Mouse (Mus musculus) hindbrain, postnatal 0 days (tissue): ENCODE results near the gene Nxpe5. TPM values are rescaled to one million over a fixed set of nuclear protein-coding genes. Genes with fewer than 3 reads are reported as not detected.

Experiments used
- ATAC-seq: fragments of 200-750 bp; cut with Nextera tagmentation; 2 replicates; pipeline ENCODE4 v1.8.0; 2017; ENCODE audit warnings: mild to moderate bottlenecking, moderate TSS enrichment, moderate library complexity
- DNase-seq: peaks from one replicate; pipeline ENCODE4 v3.0.0-alpha.2; 2015; ENCODE audit warnings: low spot score
- H3K27ac ChIP-seq: fragments of 300-500 bp; sonication (generic); 2 replicates; pipeline ENCODE4 v1.5.1; 2014; ENCODE audit warnings: mild to moderate bottlenecking
- H3K27me3 ChIP-seq: fragments of 300-500 bp; sonication (generic); 2 replicates; pipeline ENCODE4 v1.6.1; 2014; ENCODE audit warnings: low read length, mixed read lengths; ENCODE audit not compliant: insufficient read depth
- H3K36me3 ChIP-seq: fragments of 300-500 bp; sonication (generic); 2 replicates; pipeline ENCODE4 v1.6.1; 2014; ENCODE audit warnings: low read length, mixed read lengths; ENCODE audit not compliant: insufficient read depth
- H3K4me1 ChIP-seq: fragments of 300-500 bp; sonication (generic); 2 replicates; pipeline ENCODE4 v1.6.1; 2014; ENCODE audit warnings: antibody characterized with exemption, low read length, mixed read lengths; ENCODE audit not compliant: insufficient read depth
- H3K4me2 ChIP-seq: fragments of 300-500 bp; sonication (generic); 2 replicates; pipeline ENCODE4 v1.6.1; 2014; ENCODE audit warnings: low read depth, mild to moderate bottlenecking, low read length, moderate library complexity, mixed read lengths
- H3K4me3 ChIP-seq: fragments of 300-500 bp; sonication (generic); 2 replicates; pipeline ENCODE4 v1.5.1; 2014; ENCODE audit warnings: low read length
- H3K9ac ChIP-seq: fragments of 300-500 bp; sonication (generic); replicated peaks from 2 replicates; pipeline ENCODE4 v1.6.1; 2014; ENCODE audit warnings: mild to moderate bottlenecking, low read length, moderate library complexity, mixed read lengths
- H3K9me3 ChIP-seq: fragments of 300-500 bp; sonication (generic); 2 replicates; pipeline ENCODE4 v1.6.1; 2016; ENCODE audit warnings: low read length, mixed read lengths
- CTCF ChIP-seq: IDR thresholded peaks from 2 replicates; pipeline ENCODE4 v1.5.1; 2016; ENCODE audit warnings: antibody characterized with exemption, control low read depth, low read depth
- whole genome bisulfite sequencing: fragments of 180-500 bp; shearing (Covaris S2); extraction: QIAGEN DNeasy Blood & Tissue Kit; methylation state at CpG from one replicate; pipeline ENCODE4 v1.1.7; 2014; 5-methylcytosine and 5-hydroxymethylcytosine counted together
- polyA plus RNA-seq: library from polyadenylated mRNA; unstranded; fragments of >200 nt; fragmentation: Nextera tagmentation; extraction: Ambion mirVana; gene quantifications from 2 replicates; pipeline ENCODE4 v1.2.1, GENCODE M21; 2015
- total RNA-seq: library from RNA; depleted of rRNA; stranded (reverse); fragments of >200 nt; gene quantifications from 2 replicates; pipeline ENCODE4 v1.2.3, GENCODE M21; 2014

The Nxpe5 gene
- total and polyA plus RNA-seq, 2 experiments from 2014 or later: 0.37 TPM; not detected in 1

GRCm38 (mm10) chr5:138263260-138264206 lies 37.8 kb downstream of the Nxpe5 start, which contains the start of gene BC037034:
TSS of gene BC037034 (minus strand) at chr5:138264033.
- Histone ChIP-seq H3K27ac (peak within 1 kb of the TSS; percentile 84), H3K9me3 (no peaks in the 10 kb centered on the region), H3K4me3 (peak within 1 kb of the TSS; percentile 72), H3K27me3 (no peaks in the 10 kb centered on the region), H3K36me3 (peaks cover 25% of the 10 kb centered on the region), H3K9ac (peak within 1 kb of the TSS; percentile 90), H3K4me2 (peak within 1 kb of the TSS; percentile 70), H3K4me1 (peaks cover 14% of the 10 kb centered on the region; the same call in 1 of the 2 replicates)
- peak; percentile 97 for DNase-seq
- peak; percentile 93 for ATAC-seq
- WGBS: under 1% methylated on average over 71 of the region's 71 CpGs
- TF ChIP-seq CTCF: peak; percentile 20; the same call in 1 of the 2 replicates

GRCm38 (mm10) chr5:138264207-138264578 lies 38.5 kb downstream of the Nxpe5 start:
- no peak for DNase-seq
- peaks cover 14% of the 10 kb centered on the region; the same call in 1 of the 2 replicates for H3K4me1 ChIP-seq
- no peaks in the 10 kb centered on the region for H3K9me3 ChIP-seq
- peak overlapping the region; percentile 90 for H3K9ac ChIP-seq
- H3K27ac ChIP-seq: peak overlapping the region; percentile 84
- TF ChIP-seq CTCF: no peak
- 0 out of 2 replicates have a peak, but pooled peaks have one; percentile 1 for ATAC-seq
- H3K36me3 ChIP-seq: peaks cover 24% of the 10 kb centered on the region
- 12% methylated on average over 6 of the region's 6 CpGs for WGBS
- H3K4me3 ChIP-seq: peak overlapping the region; percentile 72
- H3K4me2 ChIP-seq: peak overlapping the region; percentile 70
- H3K27me3 ChIP-seq: no peaks in the 10 kb centered on the region

GRCm38 (mm10) chr5:138265712-138266111 lies 40.0 kb downstream of the Nxpe5 start:
- Histone ChIP-seq H3K4me3 (no peak overlapping the region), H3K9me3 (no peaks in the 10 kb centered on the region), H3K27ac (no peak overlapping the region), H3K4me2 (no peak overlapping the region), H3K9ac (no peak overlapping the region), H3K36me3 (peaks cover 12% of the 10 kb centered on the region), H3K27me3 (no peaks in the 10 kb centered on the region), H3K4me1 (peaks cover 14% of the 10 kb centered on the region; the same call in 1 of the 2 replicates)
- TF ChIP-seq CTCF: no peak
- ATAC-seq (no peak), DNase-seq (no peak)
- 94% methylated on average over 4 of the region's 4 CpGs for WGBS

GRCm38 (mm10) chr5:138267114-138267513 lies 41.4 kb downstream of the Nxpe5 start:
- no peak for DNase-seq
- Histone ChIP-seq H3K27ac (no peak overlapping the region), H3K36me3 (no peaks in the 10 kb centered on the region), H3K4me3 (no peak overlapping the region), H3K9ac (no peak overlapping the region), H3K4me1 (peaks cover 12% of the 10 kb centered on the region; the same call in 1 of the 2 replicates), H3K4me2 (no peak overlapping the region), H3K9me3 (no peaks in the 10 kb centered on the region), H3K27me3 (no peaks in the 10 kb centered on the region)
- TF ChIP-seq CTCF: no peak
- 87% methylated on average over 3 of the region's 3 CpGs for WGBS
- no peak for ATAC-seq

GRCm38 (mm10) chr5:138268980-138269379 lies 43.3 kb downstream of the Nxpe5 start:
- Histone ChIP-seq H3K27ac (no peak overlapping the region), H3K4me3 (no peak overlapping the region), H3K4me1 (peaks cover 10% of the 10 kb centered on the region; the same call in 1 of the 2 replicates), H3K9me3 (no peaks in the 10 kb centered on the region), H3K36me3 (no peaks in the 10 kb centered on the region), H3K9ac (no peak overlapping the region), H3K4me2 (no peak overlapping the region), H3K27me3 (no peaks in the 10 kb centered on the region)
- no peak for TF ChIP-seq CTCF
- 82% methylated on average over 4 of the region's 4 CpGs for WGBS
- no peak for DNase-seq
- ATAC-seq: no peak

- H3K4me1 ChIP-seq: peaks cover 7% of the 10 kb centered on the region; the same call in 1 of the 2 replicates
- 53% methylated on average over 3 of the region's 3 CpGs for WGBS
- H3K36me3 ChIP-seq: no peaks in the 10 kb centered on the region
- ATAC-seq: no peak
- no peak overlapping the region for H3K4me3 ChIP-seq
- H3K9me3 ChIP-seq: no peaks in the 10 kb centered on the region
- no peak overlapping the region for H3K9ac ChIP-seq
- no peaks in the 10 kb centered on the region for H3K27me3 ChIP-seq
- TF ChIP-seq CTCF: no peak
- no peak overlapping the region for H3K4me2 ChIP-seq
- no peak overlapping the region for H3K27ac ChIP-seq
- no peak for DNase-seq
Measured at GRCm38 (mm10) chr5:138271232-138271631, 45.5 kb downstream of the Nxpe5 start.
